Mouse (Mus musculus): ENCODE measurements at regions not wholly inside any gene's neighbourhood (a gene's known extent, or its start where the extent isn't known, plus 50 kb on each side); places are given as distances from the start of the nearest gene placed in this dataset.

DNA sequence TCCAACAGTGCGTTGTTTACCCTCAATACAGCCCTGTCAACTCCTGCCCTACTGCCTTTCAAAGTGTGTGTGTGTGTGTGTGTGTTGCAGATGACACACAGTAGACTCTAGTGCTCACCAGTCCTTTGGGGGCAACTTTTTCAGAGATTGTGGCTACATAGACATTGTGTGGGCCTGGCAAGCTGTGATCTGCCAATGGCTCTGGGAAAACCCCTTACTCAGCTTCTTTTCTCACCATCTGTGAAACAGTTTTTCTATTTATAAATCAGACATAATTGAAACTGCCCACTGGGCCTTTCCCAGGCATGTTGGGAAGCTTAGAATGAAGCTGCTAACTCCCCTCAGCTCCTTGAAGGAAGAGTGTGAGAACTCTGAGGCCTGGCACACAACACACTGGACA is 369.7 kb upstream of the Fam92a start:
- TF ChIP-seq CTCF (IDR thresholded peaks at IDR 0.05; ENCODE audit: low read depth, low read length): no peak
- TF ChIP-seq EP300 (IDR thresholded peaks at IDR 0.05; ENCODE audit: insufficient read depth, low read depth, low read length): no peak
- no peak for TF ChIP-seq POLR2A (IDR thresholded peaks at IDR 0.05; ENCODE audit: insufficient read depth, low read length)

Measured in ES-Bruce4 (cell line).